Mouse (Mus musculus) hindbrain, embryonic 13.5 days (tissue): ENCODE results near the gene Usp38. TPM values are rescaled to one million over a fixed set of nuclear protein-coding genes. Genes with fewer than 3 reads are reported as not detected.

Experiments
- ATAC-seq: fragments of 200-750 bp; cut with Nextera tagmentation; 2 replicates; pipeline ENCODE4 v1.8.0; 2017; ENCODE audit warnings: moderate TSS enrichment; ENCODE audit not compliant: low FRiP score
- H3K27ac ChIP-seq: fragments of 300-500 bp; sonication (generic); 2 replicates; pipeline ENCODE4 v1.5.1; 2015; ENCODE audit warnings: inconsistent platforms, mild to moderate bottlenecking, moderate library complexity
- H3K27me3 ChIP-seq: fragments of 300-500 bp; sonication (generic); 2 replicates; pipeline ENCODE4 v1.6.1; 2015; ENCODE audit warnings: mild to moderate bottlenecking, inconsistent platforms
- H3K36me3 ChIP-seq: fragments of 300-500 bp; sonication (generic); 2 replicates; pipeline ENCODE4 v1.6.1; 2015; ENCODE audit warnings: mild to moderate bottlenecking, inconsistent platforms
- H3K4me1 ChIP-seq: fragments of 300-500 bp; sonication (generic); replicated peaks from 2 replicates; pipeline ENCODE4 v1.6.1; 2015; ENCODE audit warnings: inconsistent platforms
- H3K4me2 ChIP-seq: fragments of 300-500 bp; sonication (generic); 2 replicates; pipeline ENCODE4 v1.6.1; 2015; ENCODE audit warnings: inconsistent platforms, mild to moderate bottlenecking, moderate library complexity
- H3K4me3 ChIP-seq: fragments of 300-500 bp; sonication (generic); 2 replicates; pipeline ENCODE4 v1.5.1; 2015; ENCODE audit warnings: mild to moderate bottlenecking, inconsistent platforms
- H3K9ac ChIP-seq: fragments of 300-500 bp; sonication (generic); 2 replicates; pipeline ENCODE4 v1.6.1; 2015; ENCODE audit warnings: mild to moderate bottlenecking, inconsistent platforms
- H3K9me3 ChIP-seq: fragments of 300-500 bp; sonication (generic); 2 replicates; pipeline ENCODE4 v1.6.1; 2016; ENCODE audit warnings: inconsistent platforms
- WGBS: fragments of 180-500 bp; shearing (Covaris S2); methylation state at CpG from one replicate; pipeline ENCODE4 v1.1.7; 2015; 5-methylcytosine and 5-hydroxymethylcytosine counted together
- polyA plus RNA-seq: library from polyadenylated mRNA; unstranded; fragments of >200 nt; fragmentation: Nextera tagmentation; extraction: Ambion mirVana; gene quantifications from 2 replicates; pipeline ENCODE4 v1.2.1, GENCODE M21; 2015

The Usp38 gene
- polyA plus RNA-seq, 1 experiment from 2014 or later: 20.3 TPM

DNA sequence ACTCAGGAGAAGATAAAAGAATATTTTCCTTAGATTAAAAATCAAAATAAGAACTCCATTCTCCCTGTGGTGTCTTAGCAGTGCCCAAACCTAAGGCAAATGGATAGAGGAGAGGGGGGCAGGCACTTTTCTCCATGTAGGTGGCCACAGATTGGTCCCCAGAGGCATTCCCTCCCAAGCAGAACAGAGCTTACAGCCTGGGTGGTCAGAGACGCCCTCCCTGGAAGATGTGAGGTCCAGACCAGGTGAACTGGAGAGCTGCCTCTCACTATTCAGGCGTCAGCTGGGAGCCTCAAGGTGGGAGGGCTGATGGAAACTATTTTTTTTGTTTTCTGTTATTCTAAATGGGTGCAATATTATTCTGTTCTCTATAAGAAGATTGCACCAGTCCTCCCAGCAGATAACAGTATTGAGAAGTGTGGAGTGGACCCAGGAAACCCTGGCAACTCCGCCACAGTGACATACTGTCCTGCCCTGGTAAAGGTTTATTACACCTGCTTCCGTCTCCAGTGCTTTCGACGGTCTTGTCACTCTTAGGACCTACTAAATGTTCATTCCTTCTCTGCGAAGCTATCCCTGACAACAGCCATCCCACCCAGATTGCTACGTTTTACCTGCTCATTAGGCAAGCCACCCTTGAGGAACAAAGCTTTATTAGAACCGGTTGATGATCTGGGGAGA lies 55.0 kb downstream of the Usp38 start:
- H3K4me2 ChIP-seq: no peak overlapping the region
- no peak overlapping the region for H3K4me3 ChIP-seq
- ATAC-seq: no peak
- H3K9ac ChIP-seq: no peak overlapping the region
- H3K4me1 ChIP-seq: no peaks in the 10 kb centered on the region
- H3K9me3 ChIP-seq: peaks cover 14% of the 10 kb centered on the region
- no peaks in the 10 kb centered on the region for H3K36me3 ChIP-seq
- WGBS: 84% methylated on average over 9 of the region's 9 CpGs
- H3K27me3 ChIP-seq: no peaks in the 10 kb centered on the region
- H3K27ac ChIP-seq: no peak overlapping the region

GRCm38 (mm10) chr8:80957776-80958175 lies 57.0 kb downstream of the Usp38 start:
- WGBS: 69% methylated on average over 5 of the region's 5 CpGs
- no peak overlapping the region for H3K27ac ChIP-seq
- no peak overlapping the region for H3K4me3 ChIP-seq
- no peak for ATAC-seq
- H3K9ac ChIP-seq: no peak overlapping the region
- H3K9me3 ChIP-seq: peaks cover 14% of the 10 kb centered on the region
- no peaks in the 10 kb centered on the region for H3K27me3 ChIP-seq
- no peak overlapping the region for H3K4me2 ChIP-seq
- no peaks in the 10 kb centered on the region for H3K36me3 ChIP-seq
- H3K4me1 ChIP-seq: no peaks in the 10 kb centered on the region

DNA sequence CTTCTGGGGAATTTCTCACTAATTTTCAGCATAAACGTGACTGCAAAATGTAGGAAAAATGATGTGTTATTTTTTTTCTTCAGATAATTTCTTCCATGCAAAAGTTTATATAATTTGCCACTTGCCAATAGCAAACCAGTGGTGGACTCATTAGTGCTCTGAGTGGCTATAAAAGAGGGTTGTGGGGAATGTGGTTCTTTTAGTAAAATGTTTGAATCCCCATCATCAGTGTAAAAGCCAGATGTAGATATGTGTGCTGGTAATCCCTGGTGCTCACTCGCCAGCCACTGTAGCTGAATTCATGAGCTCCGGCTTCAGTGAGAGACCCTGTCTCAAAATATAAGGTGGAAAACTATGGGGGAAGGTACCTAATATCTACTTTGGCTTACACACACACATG lies 61.8 kb downstream of the Usp38 start:
- Histone ChIP-seq H3K36me3 (no peaks in the 10 kb centered on the region), H3K27ac (no peak overlapping the region), H3K4me2 (no peak overlapping the region), H3K27me3 (no peaks in the 10 kb centered on the region), H3K9me3 (peaks cover 14% of the 10 kb centered on the region), H3K4me3 (no peak overlapping the region), H3K4me1 (peaks cover 14% of the 10 kb centered on the region), H3K9ac (no peak overlapping the region)
- WGBS: 73% methylated on average over 3 of the region's 3 CpGs
- ATAC-seq: no peak

GRCm38 (mm10) chr8:80952235-80952915 lies 62.4 kb downstream of the Usp38 start:
- ATAC-seq: no peak
- H3K4me1 ChIP-seq: peaks cover 14% of the 10 kb centered on the region
- H3K4me2 ChIP-seq: no peak overlapping the region
- 46% methylated on average over 6 of the region's 6 CpGs for WGBS
- peaks cover 14% of the 10 kb centered on the region for H3K9me3 ChIP-seq
- no peak overlapping the region for H3K27ac ChIP-seq
- H3K4me3 ChIP-seq: no peak overlapping the region
- no peaks in the 10 kb centered on the region for H3K36me3 ChIP-seq
- H3K27me3 ChIP-seq: no peaks in the 10 kb centered on the region
- no peak overlapping the region for H3K9ac ChIP-seq

GRCm38 (mm10) chr8:80948405-80949183 lies 66.1 kb downstream of the Usp38 start:
- H3K27ac ChIP-seq: no peak overlapping the region
- no peak overlapping the region for H3K9ac ChIP-seq
- no peak for ATAC-seq
- no peaks in the 10 kb centered on the region for H3K9me3 ChIP-seq
- H3K4me2 ChIP-seq: no peak overlapping the region
- no peaks in the 10 kb centered on the region for H3K27me3 ChIP-seq
- H3K4me3 ChIP-seq: no peak overlapping the region
- peaks cover 14% of the 10 kb centered on the region for H3K4me1 ChIP-seq
- WGBS: 79% methylated on average over 7 of the region's 7 CpGs
- no peaks in the 10 kb centered on the region for H3K36me3 ChIP-seq

- H3K36me3 ChIP-seq: no peaks in the 10 kb centered on the region
- H3K4me2 ChIP-seq: no peak overlapping the region
- WGBS: 83% methylated on average over 3 of the region's 3 CpGs
- H3K27me3 ChIP-seq: no peaks in the 10 kb centered on the region
- no peak for ATAC-seq
- no peak overlapping the region for H3K4me3 ChIP-seq
- no peak overlapping the region for H3K27ac ChIP-seq
- no peaks in the 10 kb centered on the region for H3K4me1 ChIP-seq
- no peak overlapping the region for H3K9ac ChIP-seq
- H3K9me3 ChIP-seq: no peaks in the 10 kb centered on the region
Measured at GRCm38 (mm10) chr8:80943742-80944141, 71.0 kb downstream of the Usp38 start.

DNA sequence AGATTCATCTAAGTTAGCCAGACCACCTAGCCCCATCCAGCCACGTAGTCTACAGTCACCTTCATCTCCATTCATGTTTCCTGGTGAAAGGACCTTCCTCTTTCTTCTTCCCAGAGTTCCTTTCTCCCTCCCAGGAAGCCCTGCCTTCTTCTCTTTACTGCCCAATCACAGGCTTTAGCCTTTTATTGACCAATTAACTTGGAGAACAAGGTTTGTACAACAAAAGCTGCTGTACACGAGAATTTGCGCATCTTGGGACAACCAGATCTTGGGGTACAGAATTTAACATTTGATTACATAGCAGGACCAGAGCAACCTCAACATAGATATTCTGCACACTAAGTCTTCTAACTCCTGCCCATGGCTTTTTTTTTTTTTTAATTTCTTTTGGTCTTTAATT lies 73.1 kb downstream of the Usp38 start:
- H3K4me2 ChIP-seq: no peak overlapping the region
- no peak overlapping the region for H3K9ac ChIP-seq
- 89% methylated on average over 3 of the region's 3 CpGs for WGBS
- no peak for ATAC-seq
- no peak overlapping the region for H3K4me3 ChIP-seq
- no peaks in the 10 kb centered on the region for H3K9me3 ChIP-seq
- no peaks in the 10 kb centered on the region for H3K36me3 ChIP-seq
- H3K27ac ChIP-seq: no peak overlapping the region
- peaks cover 4% of the 10 kb centered on the region for H3K4me1 ChIP-seq
- no peaks in the 10 kb centered on the region for H3K27me3 ChIP-seq

DNA sequence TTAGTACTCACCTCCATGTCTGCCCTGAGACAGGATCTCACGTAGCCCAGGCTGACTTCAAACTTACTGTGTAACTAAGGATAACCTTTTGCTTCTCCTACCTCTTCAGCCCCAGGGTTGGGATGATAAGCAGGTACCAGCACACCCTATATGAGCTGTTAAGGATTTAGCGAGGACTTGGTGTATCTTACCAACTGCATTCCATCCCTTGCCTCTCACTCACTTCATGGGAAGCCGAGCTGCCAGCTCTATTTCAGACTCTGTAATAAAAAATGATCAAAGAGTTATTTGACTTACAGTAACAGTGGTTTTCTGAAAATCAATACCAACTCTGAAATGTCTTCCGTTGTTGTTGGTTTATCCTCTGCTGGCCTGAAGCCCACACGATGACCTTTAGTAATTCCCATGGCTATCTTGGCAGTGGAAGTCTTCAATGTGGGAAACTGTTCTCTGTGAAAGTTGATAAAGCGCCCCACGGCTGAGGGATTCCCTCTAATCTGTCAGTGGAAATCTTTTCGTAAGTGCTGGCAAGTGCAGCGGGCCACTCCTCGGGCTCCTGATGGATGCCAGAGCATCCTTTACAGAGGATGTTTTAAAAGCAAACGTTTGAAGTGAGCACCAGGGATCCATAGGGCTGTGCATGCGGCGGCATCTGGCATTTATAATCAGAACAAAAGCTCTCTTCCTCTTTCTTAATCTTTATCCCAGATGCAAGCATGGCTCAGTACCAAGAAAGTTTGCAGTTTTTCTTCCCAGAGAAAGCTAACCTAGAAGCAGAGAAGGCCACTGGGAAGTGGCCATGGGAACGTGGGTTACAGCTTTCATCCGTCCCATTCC lies 76.7 kb downstream of the Usp38 start:
- Histone ChIP-seq H3K4me2 (no peak overlapping the region), H3K27ac (no peak overlapping the region), H3K9ac (no peak overlapping the region), H3K4me1 (peaks cover 4% of the 10 kb centered on the region), H3K9me3 (no peaks in the 10 kb centered on the region), H3K27me3 (no peaks in the 10 kb centered on the region), H3K36me3 (no peaks in the 10 kb centered on the region), H3K4me3 (no peak overlapping the region)
- 67% methylated on average over 15 of the region's 15 CpGs for WGBS
- ATAC-seq: no peak

Other genes starting within 250 kb of the Usp38 start
- 9.7 and 10.4 TPM in 2 replicates for gene Gab1, start 134.4 kb downstream of the Usp38 start, polyA plus RNA-seq